Mouse (Mus musculus): ENCODE data around the gene Shc2.

GRCm38 (mm10) chr10:79658829-79659228 is 21.1 kb upstream of the Shc2 start:
- no peak for TF ChIP-seq POLR2A (IDR thresholded peaks at IDR 0.05; ENCODE audit: control insufficient read depth, low read depth, low read length)
- TF ChIP-seq CTCF (IDR thresholded peaks at IDR 0.05; ENCODE audit: control insufficient read depth, insufficient read depth, insufficient replicate concordance, low read depth, low read length), result no peak

Data from testis, adult 2 months (tissue).